Mouse (Mus musculus) forebrain, embryonic 12.5 days (tissue): Measurements from ENCODE around the gene Gm3173. TPM values are rescaled to one million over a fixed set of nuclear protein-coding genes. Genes with fewer than 3 reads are reported as not detected.
"Not testable (repeated sequence)": the region's sequence is repeated elsewhere in the genome, so short reads cannot be mapped to it uniquely, and the experiment has no call there.

Source experiments
- ATAC-seq: fragments of 200-750 bp; cut with Nextera tagmentation; 2 replicates; pipeline ENCODE4 v1.8.0; 2017; ENCODE audit warnings: moderate TSS enrichment; ENCODE audit not compliant: low FRiP score
- H3K27ac ChIP-seq: fragments of 300-500 bp; sonication (generic); 2 replicates; pipeline ENCODE4 v1.5.1; 2016; ENCODE audit warnings: mild to moderate bottlenecking
- H3K27me3 ChIP-seq: fragments of 300-500 bp; sonication (generic); 2 replicates; pipeline ENCODE4 v1.6.1; 2016; ENCODE audit warnings: mild to moderate bottlenecking
- H3K36me3 ChIP-seq: fragments of 300-500 bp; sonication (generic); replicated peaks from 2 replicates; pipeline ENCODE4 v1.6.1; 2016; ENCODE audit warnings: mild to moderate bottlenecking
- H3K4me1 ChIP-seq: fragments of 300-500 bp; sonication (generic); 2 replicates; pipeline ENCODE4 v1.6.1; 2016
- H3K4me2 ChIP-seq: fragments of 300-500 bp; sonication (generic); 2 replicates; pipeline ENCODE4 v1.6.1; 2016; ENCODE audit warnings: mild to moderate bottlenecking, moderate library complexity
- H3K4me3 ChIP-seq: fragments of 300-500 bp; sonication (generic); replicated peaks from 2 replicates; pipeline ENCODE4 v1.5.1; 2016; ENCODE audit warnings: mild to moderate bottlenecking
- H3K9ac ChIP-seq: fragments of 300-500 bp; sonication (generic); 2 replicates; pipeline ENCODE4 v1.6.1; 2016; ENCODE audit warnings: mild to moderate bottlenecking
- H3K9me3 ChIP-seq: fragments of 300-500 bp; sonication (generic); 2 replicates; pipeline ENCODE4 v1.6.1; 2016
- WGBS: fragments of 180-500 bp; shearing (Covaris S2); methylation state at CpG from one replicate; pipeline ENCODE4 v1.1.7; 2016; 5-methylcytosine and 5-hydroxymethylcytosine counted together
- polyA plus RNA-seq: library from polyadenylated mRNA; unstranded; fragments of >200 nt; fragmentation: Nextera tagmentation; extraction: Ambion mirVana; gene quantifications from 2 replicates; pipeline ENCODE4 v1.2.1, GENCODE M21; 2016

Gm3173 gene
- polyA plus RNA-seq, 1 experiment from 2014 or later = not detected

- not testable (repeated sequence) for H3K9me3 ChIP-seq, H3K27me3 ChIP-seq, H3K4me2 ChIP-seq, ATAC-seq, H3K4me1 ChIP-seq, H3K9ac ChIP-seq, H3K36me3 ChIP-seq, H3K4me3 ChIP-seq, H3K27ac ChIP-seq
- WGBS = no CpG with 5 or more reads among the region's 2 CpGs
Measured at GRCm38 (mm10) chr14:4555105-4555504, 124.3 kb downstream of the Gm3173 start, which contains the start of gene Gm3047. Gene Gm3047 (plus strand): TSS chr14:4555405.

Other genes with a start within 250 kb of the Gm3173 start
- gene Gm2974, start 248.4 kb upstream of the Gm3173 start, polyA plus RNA-seq = 1.8 and 2.1 TPM in 2 replicates
- not detected in 2 replicates for gene Gm3138, start 181.4 kb upstream of the Gm3173 start, polyA plus RNA-seq
- not detected in 2 replicates for gene Gm3149, start 113.7 kb upstream of the Gm3173 start, polyA plus RNA-seq
- 2.0 and 2.3 TPM in 2 replicates for gene 2610042L04Rik, start 96.2 kb upstream of the Gm3173 start, polyA plus RNA-seq
- gene Gm3159, start 33.5 kb upstream of the Gm3173 start, polyA plus RNA-seq = not detected in 2 replicates
- 1.8 and 2.7 TPM in 2 replicates for gene Gm3164, start 15.5 kb upstream of the Gm3173 start, polyA plus RNA-seq
- gene Gm3182, start 50.8 kb downstream of the Gm3173 start, polyA plus RNA-seq = not detected in 2 replicates
- gene Gm3047, start 124.4 kb downstream of the Gm3173 start, polyA plus RNA-seq = not detected in 2 replicates
- gene Gm8159, start 201.4 kb downstream of the Gm3173 start, polyA plus RNA-seq = not detected in 2 replicates
- gene Gm3239, start 233.2 kb downstream of the Gm3173 start, polyA plus RNA-seq = 0.23 TPM in 1 of 2 replicates, not detected in the other